Mouse (Mus musculus): ENCODE results near the gene Cmpk2.
"Not testable (repeated sequence)": the region's sequence is repeated elsewhere in the genome, so short reads cannot be mapped to it uniquely, and the experiment has no call there.

Gene Cmpk2

GRCm38 (mm10) chr12:26469098-26470041, at the start of gene Cmpk2:
TSS of gene Cmpk2 (plus strand) at chr12:26469204.
- DNase-seq = peak; percentile 92

DNA sequence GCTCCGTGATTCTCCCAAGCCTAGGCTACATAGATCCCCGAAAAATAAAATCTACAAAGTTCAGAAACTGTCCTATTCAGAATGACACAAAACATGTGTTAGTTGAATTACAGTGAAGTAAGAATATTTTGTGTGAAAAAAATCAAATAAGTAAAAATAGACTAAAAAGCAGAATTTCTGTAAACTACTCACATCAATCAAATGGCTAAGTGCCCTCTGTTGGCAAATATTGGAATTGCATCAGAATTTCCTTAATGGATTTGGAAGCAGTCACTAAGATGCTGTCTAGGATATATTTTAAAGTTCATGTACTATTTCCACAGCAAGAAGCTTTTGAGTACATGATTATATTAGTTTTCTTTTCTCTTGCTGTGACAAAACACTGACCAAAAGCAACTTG, 44.2 kb upstream of the Cmpk2 start:
- no peak for DNase-seq

DNA sequence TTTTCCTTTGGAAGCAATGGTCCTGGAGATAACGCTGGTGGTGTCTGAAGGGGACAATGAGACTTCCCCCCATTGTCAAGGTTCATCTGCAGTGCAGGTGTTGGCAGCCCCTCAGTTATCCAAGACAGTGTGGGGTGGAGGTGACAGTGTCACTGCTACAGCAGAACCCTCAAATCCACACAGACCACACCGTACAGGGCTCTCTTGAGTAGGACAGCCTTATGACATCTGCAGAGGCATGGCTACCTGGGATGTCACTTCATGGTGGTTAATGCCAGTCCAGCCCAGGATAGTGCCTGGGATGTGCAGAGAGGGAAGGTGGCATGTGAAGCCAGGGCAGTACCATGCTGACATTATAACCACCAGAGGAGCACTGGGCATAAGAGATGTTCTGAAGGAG, 40.2 kb upstream of the Cmpk2 start:
- DNase-seq = not testable (repeated sequence)

DNA sequence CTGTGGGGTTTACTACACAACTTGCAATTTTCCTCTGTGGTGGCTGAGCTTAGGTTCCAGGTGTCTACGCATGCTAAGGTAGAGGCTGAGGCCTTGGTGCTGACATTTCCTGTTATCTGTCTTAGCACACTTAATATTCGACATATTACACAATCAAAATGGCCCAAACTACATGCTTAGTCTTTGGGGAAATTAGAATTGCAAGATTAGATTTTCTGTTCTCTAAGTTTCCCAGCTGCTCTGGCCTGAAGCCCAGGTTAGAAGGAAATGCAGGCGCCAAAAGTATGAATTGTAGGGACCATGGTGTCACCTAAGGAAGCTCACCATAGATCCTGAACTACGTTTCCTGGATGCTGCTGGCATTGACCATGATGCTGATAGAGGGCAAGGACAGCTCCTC, 32.7 kb upstream of the Cmpk2 start:
- no peak for DNase-seq

DNA sequence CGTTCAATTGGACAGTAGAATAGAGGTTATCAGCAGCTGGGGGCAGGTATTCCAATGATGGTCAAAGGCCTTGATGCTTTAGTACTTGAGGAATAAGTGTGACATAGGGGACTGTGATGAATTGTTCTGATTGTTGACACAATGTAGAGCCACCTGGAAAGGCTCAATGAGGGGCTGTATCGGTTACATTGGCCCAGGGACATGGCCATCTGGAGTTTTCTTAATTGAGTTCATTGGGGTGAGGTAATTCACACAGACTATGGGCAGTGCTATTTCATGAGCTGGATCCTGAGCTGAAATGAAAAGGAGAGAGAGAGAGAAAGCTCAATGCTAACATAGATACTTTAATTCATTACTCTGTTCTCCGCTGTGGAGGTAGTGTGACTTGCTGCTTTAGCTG, 31.1 kb upstream of the Cmpk2 start:
- no peak for DNase-seq

DNA sequence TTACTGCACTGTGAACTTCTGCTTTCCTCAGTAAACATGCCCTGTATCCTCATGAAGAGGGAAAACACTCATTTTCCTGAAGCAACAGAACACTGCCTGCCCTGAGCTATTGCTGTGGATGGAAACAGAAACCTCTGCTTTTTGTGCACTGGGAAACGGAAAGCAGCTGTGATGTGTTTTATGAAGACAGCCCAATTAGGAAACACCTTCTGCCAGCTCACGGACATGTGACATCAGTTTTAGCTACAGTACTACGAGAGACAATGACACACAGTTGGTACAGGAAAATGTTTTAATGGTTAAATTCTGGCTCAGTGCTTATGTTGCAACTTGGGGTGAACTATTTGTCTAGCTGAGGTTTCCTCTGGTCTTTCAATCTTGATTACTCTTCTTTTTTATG, 29.6 kb upstream of the Cmpk2 start:
- no peak for DNase-seq

DNA sequence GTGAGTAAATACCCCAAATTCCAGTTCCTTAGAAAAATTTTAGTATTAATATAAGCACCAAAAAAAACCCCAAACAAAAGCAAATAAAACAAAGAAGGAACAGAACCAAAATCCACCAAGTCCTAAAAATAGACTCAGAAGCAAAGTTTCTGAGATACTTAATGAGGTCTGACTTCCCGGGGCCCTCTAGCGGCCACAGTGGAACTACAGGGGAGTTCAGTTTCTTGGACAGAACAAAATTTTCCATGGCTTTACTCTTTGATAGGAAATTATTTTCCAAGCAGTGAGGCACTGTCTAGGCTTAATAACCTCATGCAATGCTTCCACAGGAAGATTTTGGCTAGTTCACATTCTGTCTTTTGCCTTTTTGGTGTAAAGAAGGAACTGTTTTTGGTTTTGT, 24.9 kb upstream of the Cmpk2 start:
- DNase-seq = peak; percentile 50

GRCm38 (mm10) chr12:26444511-26444910, 24.5 kb upstream of the Cmpk2 start:
- DNase-seq = no peak

- no peak for DNase-seq
Measured at GRCm38 (mm10) chr12:26446377-26447045, 22.5 kb upstream of the Cmpk2 start.

- no peak for DNase-seq
Measured at GRCm38 (mm10) chr12:26449483-26449882, 19.5 kb upstream of the Cmpk2 start.

GRCm38 (mm10) chr12:26451150-26451549, 17.9 kb upstream of the Cmpk2 start:
- no peak for DNase-seq

DNA sequence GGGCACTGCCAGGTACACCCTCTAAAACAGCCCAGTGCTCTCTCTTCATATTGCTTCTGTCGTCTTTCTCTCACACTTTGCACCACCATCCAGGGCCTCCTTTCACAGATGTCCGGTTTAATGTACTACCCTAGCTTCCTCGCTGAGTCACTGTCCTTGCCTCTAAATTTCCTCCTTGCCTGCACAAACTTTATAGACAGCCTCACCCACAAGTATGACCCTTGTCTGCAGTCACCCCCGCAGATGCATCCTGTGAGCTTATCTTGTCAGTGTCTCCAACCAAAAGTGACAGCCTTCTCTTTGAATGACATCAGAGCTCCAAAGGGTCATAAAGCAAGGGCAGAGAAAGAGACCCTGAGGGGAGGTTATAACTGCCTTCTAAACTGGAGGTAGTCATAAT, 16.1 kb upstream of the Cmpk2 start:
- no peak for DNase-seq

GRCm38 (mm10) chr12:26454682-26455081, 14.3 kb upstream of the Cmpk2 start:
- DNase-seq = no peak

DNA sequence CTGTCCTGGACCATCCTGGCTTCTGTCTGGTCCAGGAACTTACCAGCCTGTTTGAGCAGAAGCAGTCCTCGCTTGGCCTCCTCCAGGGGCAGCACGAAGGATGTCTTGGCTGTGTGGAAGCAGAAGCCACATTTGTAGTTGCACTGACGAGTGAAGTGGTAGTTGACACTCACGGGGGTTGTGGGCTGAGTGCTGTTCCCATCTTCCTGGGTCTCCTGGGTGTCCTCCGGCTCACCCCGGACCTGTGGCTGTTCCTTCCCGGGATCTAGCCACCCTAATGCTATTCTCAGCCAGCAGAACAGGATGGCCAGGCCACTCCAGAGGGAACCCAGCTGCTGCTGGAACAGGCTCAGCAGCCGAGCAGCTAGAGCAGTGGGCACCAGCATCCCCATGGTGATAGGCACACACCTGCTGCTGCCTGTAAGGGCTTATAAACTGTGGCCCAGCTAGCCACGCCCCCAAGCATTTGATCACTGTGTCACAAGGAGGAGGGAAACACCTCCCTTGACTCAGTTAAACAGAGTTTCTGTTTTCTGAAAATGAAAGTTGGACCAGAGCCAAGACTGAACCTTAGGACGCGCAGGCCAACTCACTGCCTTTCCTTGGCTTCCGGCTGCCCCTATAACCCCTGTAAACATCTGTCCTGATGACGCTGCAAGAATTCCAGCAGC, 12.8 kb upstream of the Cmpk2 start, which contains the start of gene Rsad2:
Gene Rsad2 (minus strand): TSS at position 425 of the 671 bp plus-strand sequence.
- DNase-seq = no peak

DNA sequence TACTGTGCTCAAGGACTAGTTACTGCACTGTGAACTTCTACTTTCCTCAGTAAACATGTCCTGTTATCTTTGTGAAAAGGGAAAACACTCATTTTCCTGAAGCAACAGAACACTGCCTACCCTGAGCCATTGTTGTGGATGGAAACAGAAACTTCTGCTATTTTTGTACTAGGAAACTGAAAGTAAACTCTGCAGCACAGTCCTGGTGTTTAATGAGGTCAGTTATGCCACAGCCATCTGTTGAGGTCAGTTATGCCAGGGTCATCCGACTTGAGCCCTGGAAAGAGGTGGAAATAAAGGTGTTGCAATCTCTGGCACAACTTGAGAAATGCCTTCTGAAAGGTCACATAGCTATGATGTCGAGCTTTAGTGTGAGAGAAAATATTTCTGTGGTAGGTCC, 8.9 kb upstream of the Cmpk2 start:
- DNase-seq = no peak

GRCm38 (mm10) chr12:26465600-26465999, 3.4 kb upstream of the Cmpk2 start:
- no peak for DNase-seq

- no peak for DNase-seq
Measured at GRCm38 (mm10) chr12:26470042-26470409, 1.0 kb downstream of the Cmpk2 start.

DNA sequence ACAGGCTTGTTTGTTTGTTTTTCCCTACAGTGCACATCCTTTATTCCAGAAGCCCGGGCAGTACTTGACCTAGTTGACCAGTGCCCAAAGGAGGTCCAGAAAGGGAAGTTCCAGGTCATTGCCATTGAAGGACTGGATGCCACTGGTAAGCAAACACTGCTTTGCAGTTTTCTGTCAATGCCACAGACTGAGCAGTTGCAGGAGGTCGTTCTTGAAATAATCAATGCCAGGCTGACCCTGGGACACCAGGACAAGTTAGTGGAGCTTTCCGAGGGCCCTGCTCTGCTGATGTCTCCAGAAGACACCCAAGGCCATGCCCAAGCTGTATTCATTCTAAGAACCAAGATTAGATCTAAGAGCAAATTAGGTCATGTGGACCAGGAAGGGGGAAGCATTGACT, 2.4 kb downstream of the Cmpk2 start:
- no peak for DNase-seq

- no peak for DNase-seq
Measured at GRCm38 (mm10) chr12:26472770-26473481, 3.9 kb downstream of the Cmpk2 start.

DNA sequence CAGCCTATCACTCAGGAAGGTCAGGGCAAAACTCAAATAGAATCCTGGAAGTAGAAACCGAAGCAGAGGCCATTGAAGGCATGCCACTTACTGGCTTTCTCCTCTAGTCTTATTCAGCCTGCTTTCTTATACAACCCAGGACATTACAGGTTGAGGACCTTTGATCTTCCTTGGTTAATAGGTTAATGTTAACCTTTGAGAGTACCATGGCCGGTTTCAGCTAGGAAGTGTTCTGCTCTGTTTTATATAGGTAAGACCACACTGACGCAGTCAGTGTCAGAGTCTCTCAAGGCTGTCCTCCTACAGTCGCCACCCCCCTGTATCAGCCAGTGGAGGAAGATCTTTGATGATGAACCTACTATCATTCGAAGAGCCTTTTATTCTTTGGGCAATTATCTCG, 4.7 kb downstream of the Cmpk2 start:
- DNase-seq = no peak

DNA sequence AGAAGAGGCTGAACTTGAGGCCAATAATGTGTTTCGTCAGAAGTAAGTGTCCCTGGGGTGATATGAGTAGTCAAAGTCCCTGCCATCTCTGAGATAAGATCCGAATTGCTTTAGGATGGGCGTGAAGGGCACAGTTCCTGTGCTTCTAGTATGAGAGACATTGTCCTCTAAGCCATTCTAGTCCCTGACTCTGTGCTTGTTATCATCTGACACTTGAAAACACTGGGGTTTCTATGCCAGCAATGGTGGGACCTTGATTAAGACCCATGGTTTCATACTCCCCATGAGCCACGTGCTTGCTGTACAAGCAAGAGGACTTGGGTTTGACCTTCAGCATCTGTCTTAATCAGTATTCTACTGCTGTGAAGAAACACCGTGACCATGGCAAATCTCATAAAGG, 8.2 kb downstream of the Cmpk2 start:
- DNase-seq = no peak

- peak; percentile 27 for DNase-seq
Measured at GRCm38 (mm10) chr12:26478196-26479004, 9.4 kb downstream of the Cmpk2 start.
